Mouse (Mus musculus): ENCODE measurements around the gene Ube2cbp.

Gene Ube2cbp

GRCm38 (mm10) chr9:86435510-86435909 is 29.2 kb downstream of the Ube2cbp start:
- no peak for DNase-seq (ENCODE audit: low read depth, low spot score)

GRCm38 (mm10) chr9:86423331-86423730 is 41.4 kb downstream of the Ube2cbp start:
- DNase-seq (ENCODE audit: low read depth, low spot score): no peak

GRCm38 (mm10) chr9:86419366-86419765 is 45.4 kb downstream of the Ube2cbp start:
- DNase-seq (ENCODE audit: low read depth, low spot score): no peak

GRCm38 (mm10) chr9:86417971-86418370 is 46.8 kb downstream of the Ube2cbp start:
- DNase-seq (ENCODE audit: low read depth, low spot score): no peak

GRCm38 (mm10) chr9:86395785-86396184 is 69.0 kb downstream of the Ube2cbp start:
- DNase-seq (ENCODE audit: low read depth, low spot score): no peak

DNA sequence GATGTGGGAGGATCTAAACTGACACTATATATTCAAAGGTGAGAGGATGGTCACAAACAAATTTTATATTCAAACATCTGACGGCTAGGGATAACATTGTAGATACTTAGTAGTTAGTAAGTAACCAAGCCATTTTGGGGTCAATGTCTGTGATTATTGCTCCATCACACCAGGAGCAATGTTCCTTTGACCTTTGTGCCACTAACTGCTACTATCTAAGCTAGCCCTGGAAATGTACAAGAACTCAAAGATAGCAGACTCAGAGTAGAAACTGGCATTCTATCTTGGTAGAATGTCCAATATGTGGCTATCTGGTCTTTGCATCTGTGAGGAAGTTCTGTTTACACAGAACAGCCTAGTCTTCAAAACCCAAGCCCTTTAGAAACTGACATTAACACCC is 69.7 kb downstream of the Ube2cbp start:
- no peak for DNase-seq (ENCODE audit: low read depth, low spot score)

- DNase-seq (ENCODE audit: low read depth, low spot score): no peak
These were observed 71.0 kb downstream of the Ube2cbp start for GRCm38 (mm10) chr9:86393586-86394272.

DNA sequence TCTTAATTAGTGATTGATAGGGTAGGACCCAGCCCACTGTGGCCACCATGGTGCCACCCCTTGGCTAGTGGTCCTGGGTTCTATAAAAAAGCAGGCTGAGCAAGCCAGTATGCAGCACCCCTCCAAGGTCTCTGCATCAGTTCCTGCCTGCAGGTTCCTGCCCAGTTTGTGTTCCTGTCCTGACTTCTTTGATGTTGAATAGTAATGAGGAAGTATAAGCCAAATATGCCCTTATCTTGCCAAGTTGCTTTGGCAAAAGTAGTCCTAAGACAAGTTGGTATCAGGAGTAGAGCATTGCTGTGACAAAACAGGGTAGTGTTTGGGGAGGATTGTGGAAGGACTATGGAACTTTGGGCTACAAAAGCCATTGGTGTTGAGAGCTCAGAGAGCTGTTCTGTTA is 73.3 kb downstream of the Ube2cbp start:
- DNase-seq (ENCODE audit: low read depth, low spot score): no peak

- DNase-seq (ENCODE audit: low read depth, low spot score): no peak
These were observed 74.0 kb downstream of the Ube2cbp start for GRCm38 (mm10) chr9:86390713-86391112.

- DNase-seq (ENCODE audit: low read depth, low spot score): no peak
These were observed 76.2 kb downstream of the Ube2cbp start for GRCm38 (mm10) chr9:86388538-86388937.

GRCm38 (mm10) chr9:86376923-86377322 is 87.8 kb downstream of the Ube2cbp start:
- DNase-seq (ENCODE audit: low read depth, low spot score): no peak

- DNase-seq (ENCODE audit: low read depth, low spot score): no peak
These were observed 91.8 kb downstream of the Ube2cbp start for GRCm38 (mm10) chr9:86372783-86373567.

DNA sequence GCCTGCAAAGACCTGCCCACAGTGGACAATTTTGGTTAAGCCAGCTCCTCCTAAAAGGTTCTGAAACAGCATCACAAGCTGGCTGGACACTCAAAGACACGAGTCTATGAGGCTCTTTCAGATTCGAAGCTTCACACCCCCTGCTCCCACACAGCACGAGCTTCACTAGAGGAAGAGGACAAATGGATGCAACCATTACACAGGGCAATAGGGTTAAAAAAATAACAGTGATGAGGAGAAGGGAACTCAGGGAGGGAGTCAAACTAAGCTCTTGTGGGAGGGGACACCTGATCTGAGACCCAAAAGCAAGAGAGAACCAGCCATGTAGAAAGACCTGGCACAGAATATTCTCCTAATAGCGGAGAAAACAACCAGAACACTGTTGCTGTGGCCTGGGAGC is 95.5 kb downstream of the Ube2cbp start:
- DNase-seq (ENCODE audit: low read depth, low spot score): no peak

GRCm38 (mm10) chr9:86360536-86360935 is 104.2 kb downstream of the Ube2cbp start:
- no peak for DNase-seq (ENCODE audit: low read depth, low spot score)

DNA sequence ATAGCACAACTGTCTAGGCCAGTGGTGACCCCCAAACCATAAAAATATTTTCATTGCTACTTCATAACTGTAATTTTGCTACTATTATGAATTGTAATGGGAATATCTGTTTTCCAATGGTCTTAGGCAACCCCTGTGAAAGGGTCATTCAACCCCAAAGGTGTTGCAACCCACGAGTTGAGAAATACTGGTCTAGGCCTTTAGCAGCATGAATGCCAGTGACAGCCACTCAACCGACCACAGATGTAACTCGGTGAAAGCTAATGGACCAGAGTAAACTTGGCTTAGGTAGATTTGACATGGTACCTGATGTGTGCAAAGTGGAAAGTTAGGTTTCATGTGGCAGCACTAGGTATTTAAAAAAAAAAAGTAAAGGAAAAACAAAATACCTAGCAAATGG is 108.9 kb downstream of the Ube2cbp start:
- no peak for DNase-seq (ENCODE audit: low read depth, low spot score)

DNA sequence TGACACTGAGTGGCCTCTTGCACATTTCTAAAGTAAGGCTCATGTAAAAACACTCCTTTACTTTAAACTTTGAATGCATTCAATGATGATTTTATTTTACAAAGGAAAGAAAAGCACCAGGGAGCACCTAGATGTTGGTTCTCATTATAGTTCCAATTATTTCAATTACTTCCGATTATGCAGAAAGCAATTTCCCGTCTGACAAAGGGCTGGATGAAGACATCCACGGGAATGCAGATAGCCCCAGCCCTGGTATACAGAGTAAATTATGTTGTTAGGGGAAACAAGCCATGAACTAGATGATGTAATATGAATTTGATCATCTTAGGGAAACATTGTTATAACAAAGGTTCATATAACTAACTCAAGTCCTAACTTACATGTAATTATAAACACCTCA is 113.3 kb downstream of the Ube2cbp start:
- DNase-seq (ENCODE audit: low read depth, low spot score): no peak

DNA sequence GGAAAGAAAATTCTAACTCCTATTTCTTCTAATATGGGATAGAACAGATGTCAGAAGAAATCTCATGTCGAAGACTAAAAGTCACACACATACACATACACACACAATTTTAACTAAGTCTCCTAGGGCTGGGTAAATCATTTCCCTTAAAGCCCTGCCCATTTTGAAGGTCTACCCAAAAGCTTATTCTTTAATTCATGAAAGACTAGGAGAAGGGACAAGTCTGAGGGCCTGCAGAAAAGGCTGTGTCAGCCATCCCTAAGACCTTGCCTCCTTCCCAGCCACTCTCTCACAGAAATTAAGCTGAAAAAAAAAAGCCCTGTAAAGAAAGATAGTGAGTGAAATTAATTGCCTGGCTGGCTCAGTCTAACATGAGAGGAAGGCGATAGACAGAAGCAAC is 128.0 kb downstream of the Ube2cbp start:
- DNase-seq (ENCODE audit: low read depth, low spot score): no peak

GRCm38 (mm10) chr9:86336361-86336760 is 128.4 kb downstream of the Ube2cbp start:
- no peak for DNase-seq (ENCODE audit: low read depth, low spot score)

- no peak for DNase-seq (ENCODE audit: low read depth, low spot score)
These were observed 129.2 kb downstream of the Ube2cbp start for GRCm38 (mm10) chr9:86335588-86335987.

DNA sequence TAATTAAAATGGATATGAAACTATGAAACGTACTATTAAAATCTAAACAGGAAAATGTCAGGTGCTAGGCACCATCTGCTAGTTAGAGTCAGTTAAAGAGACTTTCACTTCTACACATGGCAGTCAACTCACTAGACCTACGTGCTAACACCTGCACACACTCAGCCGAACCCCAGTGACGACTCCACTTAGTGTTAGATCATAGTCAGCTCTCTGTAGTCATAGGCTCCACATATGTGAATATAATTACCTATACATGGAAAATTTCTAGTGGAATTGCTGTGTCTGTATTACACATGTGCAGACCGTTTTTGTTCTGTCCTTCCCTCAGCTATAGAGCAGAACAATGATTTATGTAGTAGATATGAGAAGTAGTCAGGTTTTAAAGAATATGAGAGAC is 130.4 kb downstream of the Ube2cbp start:
- no peak for DNase-seq (ENCODE audit: low read depth, low spot score)

DNA sequence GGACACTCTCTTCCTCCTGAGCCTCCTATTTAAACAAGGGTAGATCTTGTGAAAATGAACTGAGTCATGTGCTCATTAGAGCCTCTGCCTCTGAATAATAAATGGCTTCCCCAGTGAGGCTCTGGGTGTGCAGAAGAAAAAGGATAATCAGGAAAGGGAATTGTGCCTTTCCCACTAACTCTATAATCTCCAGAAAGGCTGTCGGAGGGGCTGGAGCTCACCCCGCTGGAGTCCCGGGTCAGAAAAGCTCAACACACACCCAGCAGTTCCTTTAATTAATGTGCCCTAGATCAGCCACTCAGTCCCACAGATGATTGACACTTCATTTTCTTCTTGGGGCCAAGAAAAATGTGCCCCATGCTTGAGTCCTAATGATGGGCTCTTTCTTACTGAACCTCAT is 134.2 kb downstream of the Ube2cbp start:
- DNase-seq (ENCODE audit: low read depth, low spot score): no peak

DNA sequence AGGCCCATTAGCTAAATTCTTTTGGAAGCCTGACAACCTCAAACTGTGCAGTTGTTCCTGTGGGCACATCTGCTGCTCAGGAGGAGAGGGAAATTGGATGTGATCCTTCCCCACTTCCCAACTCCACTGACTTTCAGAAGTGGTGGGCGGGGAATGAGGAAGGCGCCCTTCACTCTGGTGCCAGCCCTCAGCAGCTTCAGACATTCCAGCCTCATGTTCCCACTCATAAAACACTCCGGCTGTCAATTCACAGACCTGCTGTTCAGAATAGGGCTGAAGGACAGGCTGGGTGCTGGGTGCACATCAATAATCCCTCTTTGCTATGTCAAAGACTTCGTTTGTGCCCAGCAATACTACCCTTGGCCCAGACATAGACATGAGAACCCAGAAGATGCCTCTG is 136.5 kb downstream of the Ube2cbp start:
- no peak for DNase-seq (ENCODE audit: low read depth, low spot score)

GRCm38 (mm10) chr9:86327341-86327740 is 137.4 kb downstream of the Ube2cbp start:
- DNase-seq (ENCODE audit: low read depth, low spot score): no peak

All from WW6 (cell line).